Mouse (Mus musculus) E14TG2a.4 (cell line): ENCODE data around the gene Glod4.

Experiments
- H3K27me3 ChIP-seq: 2 replicates; pipeline ENCODE4 v1.6.1; 2014; ENCODE audit warnings: low read length, control low read depth; ENCODE audit not compliant: insufficient read depth
- H3K36me3 ChIP-seq: 2 replicates; pipeline ENCODE4 v1.6.1; 2014; ENCODE audit warnings: low read length, control low read depth; ENCODE audit not compliant: insufficient read depth
- H3K4me1 ChIP-seq: replicated peaks from 2 replicates; pipeline ENCODE4 v1.6.1; 2014; ENCODE audit warnings: low read depth, low read length, control low read depth
- H3K4me3 ChIP-seq: replicated peaks from 2 replicates; pipeline ENCODE4 v1.5.1; 2014; ENCODE audit warnings: mild to moderate bottlenecking, low read length
- H3K9me3 ChIP-seq: 2 replicates; pipeline ENCODE4 v1.6.1; 2014; ENCODE audit warnings: low read length, control low read depth
- CTCF ChIP-seq: conservative IDR thresholded peaks from 2 replicates; pipeline ENCODE4 v1.5.1; 2014; ENCODE audit warnings: low read length
- NANOG ChIP-seq: IDR thresholded peaks from 2 replicates; pipeline ENCODE4 v1.6.1; 2014; ENCODE audit warnings: borderline replicate concordance, low read length, mixed read lengths
- POU5F1 ChIP-seq: IDR thresholded peaks from 2 replicates; pipeline ENCODE4 v1.6.1; 2014; ENCODE audit warnings: low read length, borderline replicate concordance

Glod4 gene

DNA sequence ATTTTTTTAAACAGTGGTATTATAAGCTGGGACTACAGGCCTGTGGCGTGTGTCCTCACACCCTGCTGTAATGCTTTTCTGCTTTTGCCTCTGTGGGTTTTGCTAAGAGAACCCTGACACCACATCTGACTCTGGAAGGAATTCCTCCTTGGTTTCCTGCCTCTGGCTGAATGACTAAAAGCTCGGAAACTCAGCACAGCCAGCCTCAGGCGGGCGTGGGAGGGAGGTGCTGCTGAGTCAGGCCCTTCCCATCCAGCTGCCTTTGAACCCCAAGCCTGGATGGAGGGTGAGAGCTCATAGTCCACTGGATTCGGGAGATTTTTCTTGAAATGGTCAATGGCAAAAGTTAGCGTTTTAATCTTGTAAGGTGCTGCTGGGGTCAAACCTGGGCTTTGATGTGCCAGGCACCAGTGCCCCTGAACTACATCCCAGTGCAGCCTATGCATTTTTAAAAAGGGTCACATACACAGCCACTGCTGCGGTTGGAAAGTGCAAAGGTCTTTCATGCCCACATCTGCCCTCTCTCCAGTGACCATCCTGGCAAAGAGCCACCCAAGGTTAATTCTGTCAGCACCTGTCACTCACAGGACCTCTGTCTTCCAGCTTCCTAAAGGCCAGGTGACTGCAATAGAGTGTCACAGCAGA lies 42.0 kb upstream of the Glod4 start:
- Histone ChIP-seq H3K4me3 (peak overlapping the region; percentile 71; the same call in 1 of the 2 replicates), H3K27me3 (peaks cover 17% of the 10 kb centered on the region), H3K36me3 (peaks cover 6% of the 10 kb centered on the region; the same call in 1 of the 2 replicates), H3K9me3 (no peaks in the 10 kb centered on the region), H3K4me1 (peaks cover 72% of the 10 kb centered on the region)
- TF ChIP-seq CTCF = no peak
- TF ChIP-seq POU5F1 = no peak
- TF ChIP-seq NANOG = no peak

DNA sequence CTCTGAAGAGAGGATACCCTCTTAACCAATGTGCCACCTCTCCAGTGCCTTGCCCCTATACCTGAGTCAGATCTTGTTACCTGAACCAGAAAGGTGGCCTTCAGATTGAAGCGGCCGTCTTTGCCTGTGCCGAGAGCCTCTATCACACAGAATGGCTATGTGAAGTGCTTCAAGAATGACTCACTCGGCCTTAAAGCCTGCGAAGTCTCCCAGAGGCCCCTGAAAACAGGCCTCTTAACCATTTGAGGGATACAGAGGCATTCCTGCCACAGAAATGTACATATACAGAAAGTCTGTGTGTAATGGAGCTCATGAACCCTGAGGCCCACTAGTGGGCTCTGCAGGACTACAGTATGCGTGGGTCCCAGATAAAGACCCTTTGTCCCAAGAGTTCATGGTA lies 40.3 kb upstream of the Glod4 start:
- Histone ChIP-seq H3K9me3 (no peaks in the 10 kb centered on the region), H3K4me1 (peaks cover 63% of the 10 kb centered on the region), H3K36me3 (peaks cover 10% of the 10 kb centered on the region; the same call in 1 of the 2 replicates), H3K27me3 (peaks cover 3% of the 10 kb centered on the region), H3K4me3 (no peak overlapping the region)
- TF ChIP-seq CTCF = no peak
- TF ChIP-seq NANOG = no peak

DNA sequence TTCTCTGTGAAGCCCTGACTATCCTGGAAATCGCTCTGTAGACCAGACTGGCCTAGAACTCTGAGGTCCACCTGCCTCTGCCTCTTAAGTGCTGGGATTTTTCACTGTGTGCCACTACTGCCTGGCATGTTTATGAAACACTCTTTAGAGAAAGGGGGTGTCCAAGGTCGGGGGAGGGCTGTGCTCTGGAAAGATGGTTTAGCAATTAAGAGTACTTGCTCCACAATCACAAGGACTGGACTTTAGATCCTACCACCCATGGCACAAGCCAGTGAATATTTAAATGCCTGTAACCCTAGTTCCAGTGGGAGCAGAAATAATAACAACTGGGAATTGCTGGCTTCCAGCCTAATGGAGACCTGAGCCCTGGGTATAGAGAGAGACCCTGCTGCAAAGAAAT lies 36.4 kb upstream of the Glod4 start:
- peaks cover 28% of the 10 kb centered on the region for H3K4me1 ChIP-seq
- H3K36me3 ChIP-seq = peaks cover 30% of the 10 kb centered on the region
- H3K4me3 ChIP-seq = no peak overlapping the region
- H3K9me3 ChIP-seq = no peaks in the 10 kb centered on the region
- TF ChIP-seq CTCF (no peak), NANOG (no peak), POU5F1 (no peak)
- no peaks in the 10 kb centered on the region for H3K27me3 ChIP-seq

DNA sequence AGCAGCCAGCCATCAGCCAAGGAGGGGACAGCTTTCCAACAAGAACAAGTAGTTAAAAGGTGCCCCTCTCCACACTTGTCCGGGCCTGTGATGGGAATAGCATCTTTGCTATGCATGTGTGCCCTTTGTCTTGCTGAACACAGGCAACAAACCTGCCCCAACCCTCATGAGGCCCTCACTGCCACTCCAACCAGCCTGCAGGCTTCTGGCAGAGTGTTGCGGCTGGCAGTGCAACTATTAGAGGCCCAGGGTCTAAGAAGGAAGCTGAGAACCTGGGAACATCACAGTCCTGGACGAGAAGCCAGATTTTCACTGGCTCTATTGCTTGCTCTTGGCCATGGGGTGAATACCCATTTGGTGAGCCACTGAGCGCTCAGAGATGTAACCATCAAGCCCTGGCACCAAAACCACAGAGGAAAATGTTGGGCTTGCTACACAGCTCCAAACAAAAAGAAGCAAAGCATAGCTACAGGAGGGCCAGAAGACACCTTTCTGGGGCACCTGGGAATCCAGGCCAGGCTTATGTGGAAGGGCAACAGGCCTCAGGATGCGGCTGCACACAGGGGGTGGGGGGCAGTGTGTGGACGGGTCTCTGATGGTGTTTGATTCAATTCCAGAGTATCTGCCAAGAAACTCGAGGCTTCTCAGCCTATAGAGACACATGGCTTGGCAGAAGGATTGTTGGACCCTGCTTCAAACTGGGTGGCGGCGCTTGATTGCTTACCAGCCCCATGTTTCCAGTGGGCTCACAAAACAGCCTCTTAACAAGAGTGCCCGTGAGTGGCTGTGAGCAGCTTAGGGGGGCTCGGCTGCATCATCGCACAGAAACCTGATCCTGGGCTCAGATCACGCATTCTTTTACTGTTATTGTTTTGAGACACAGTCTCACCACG lies 35.7 kb upstream of the Glod4 start:
- Histone ChIP-seq H3K9me3 (no peaks in the 10 kb centered on the region), H3K36me3 (peaks cover 33% of the 10 kb centered on the region), H3K4me3 (no peak overlapping the region), H3K27me3 (no peaks in the 10 kb centered on the region), H3K4me1 (peaks cover 25% of the 10 kb centered on the region)
- TF ChIP-seq NANOG = no peak
- no peak for TF ChIP-seq CTCF
- TF ChIP-seq POU5F1 = no peak

DNA sequence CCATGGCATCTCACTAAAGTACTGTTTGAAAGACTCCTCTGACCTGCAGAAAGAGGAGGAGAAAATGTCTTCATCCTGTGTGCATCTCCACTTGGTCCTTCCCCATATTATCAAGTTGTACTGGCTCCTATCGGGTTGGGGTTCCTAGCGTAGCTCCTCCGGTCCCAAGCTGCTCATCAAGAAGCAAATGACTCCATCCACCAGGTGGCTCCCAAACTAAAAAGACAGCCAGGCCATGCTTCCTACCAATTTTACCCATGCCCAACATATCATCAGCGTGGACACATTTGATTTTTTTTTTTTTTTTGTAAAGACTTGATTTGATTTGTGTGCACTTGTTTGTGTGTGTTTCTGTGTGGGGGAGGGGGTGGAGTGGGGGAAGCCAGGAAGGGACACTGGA lies 28.9 kb upstream of the Glod4 start:
- Histone ChIP-seq H3K4me1 (peaks cover 26% of the 10 kb centered on the region), H3K27me3 (peaks cover 3% of the 10 kb centered on the region; the same call in 1 of the 2 replicates), H3K36me3 (peaks cover 53% of the 10 kb centered on the region), H3K9me3 (no peaks in the 10 kb centered on the region), H3K4me3 (no peak overlapping the region)
- TF ChIP-seq NANOG = no peak
- TF ChIP-seq CTCF = no peak; the same call in 1 of the 2 replicates
- no peak for TF ChIP-seq POU5F1

DNA sequence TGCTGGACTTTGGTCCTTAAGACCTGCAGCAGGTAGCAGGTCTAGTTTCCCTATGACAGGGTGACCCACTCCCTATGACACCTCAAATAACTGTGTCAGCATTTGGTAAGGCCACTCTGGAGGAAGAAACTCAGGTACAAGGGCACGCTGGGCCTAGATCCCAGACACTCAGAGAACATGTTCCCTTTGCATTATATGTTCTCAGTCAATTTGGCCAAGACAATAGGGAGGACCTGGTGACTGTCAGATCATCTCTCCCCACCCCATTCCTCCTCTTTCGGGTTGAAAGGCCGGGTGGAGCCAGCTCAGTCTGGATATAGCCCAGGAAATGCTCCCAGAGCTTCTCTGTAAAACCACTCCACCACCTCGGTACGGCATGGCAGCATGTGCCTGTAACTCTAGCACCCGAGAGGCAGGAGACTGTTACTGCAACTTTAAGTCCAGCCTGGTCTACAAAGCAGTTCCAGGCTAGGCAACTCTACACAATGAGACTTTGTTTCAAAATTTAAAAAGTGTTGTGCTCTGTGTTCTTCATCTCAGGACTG lies 25.1 kb upstream of the Glod4 start:
- H3K4me3 ChIP-seq = no peak overlapping the region
- H3K4me1 ChIP-seq = peaks cover 36% of the 10 kb centered on the region
- H3K27me3 ChIP-seq = peaks cover 29% of the 10 kb centered on the region
- peaks cover 50% of the 10 kb centered on the region for H3K36me3 ChIP-seq
- no peaks in the 10 kb centered on the region for H3K9me3 ChIP-seq
- no peak for TF ChIP-seq NANOG
- no peak for TF ChIP-seq POU5F1
- no peak for TF ChIP-seq CTCF

DNA sequence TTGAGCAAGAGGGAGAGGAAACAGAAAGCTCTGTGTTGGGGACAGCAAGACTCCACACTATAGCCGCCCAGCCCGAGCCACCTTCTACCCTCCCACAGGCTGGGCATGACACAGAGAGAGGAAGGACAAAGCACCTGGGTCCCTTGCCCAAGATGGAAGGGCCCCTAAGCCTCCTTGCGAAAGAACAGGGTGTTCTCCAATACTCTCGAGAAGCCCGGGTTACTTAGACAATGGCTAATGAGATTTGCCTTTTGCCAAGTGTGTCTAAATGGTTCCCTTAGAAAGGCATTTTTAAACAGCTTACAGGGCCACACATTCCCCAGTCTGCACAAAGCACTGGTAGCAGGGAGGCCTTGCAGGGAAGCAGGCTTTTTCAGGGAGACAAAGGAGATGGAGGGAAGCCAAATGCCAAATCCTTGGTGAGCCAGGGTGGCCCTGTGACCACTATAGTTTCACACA lies 24.5 kb upstream of the Glod4 start:
- TF ChIP-seq CTCF (no peak), POU5F1 (no peak), NANOG (no peak)
- peaks cover 45% of the 10 kb centered on the region for H3K36me3 ChIP-seq
- H3K9me3 ChIP-seq = no peaks in the 10 kb centered on the region
- peaks cover 35% of the 10 kb centered on the region for H3K27me3 ChIP-seq
- peaks cover 41% of the 10 kb centered on the region for H3K4me1 ChIP-seq
- no peak overlapping the region for H3K4me3 ChIP-seq

DNA sequence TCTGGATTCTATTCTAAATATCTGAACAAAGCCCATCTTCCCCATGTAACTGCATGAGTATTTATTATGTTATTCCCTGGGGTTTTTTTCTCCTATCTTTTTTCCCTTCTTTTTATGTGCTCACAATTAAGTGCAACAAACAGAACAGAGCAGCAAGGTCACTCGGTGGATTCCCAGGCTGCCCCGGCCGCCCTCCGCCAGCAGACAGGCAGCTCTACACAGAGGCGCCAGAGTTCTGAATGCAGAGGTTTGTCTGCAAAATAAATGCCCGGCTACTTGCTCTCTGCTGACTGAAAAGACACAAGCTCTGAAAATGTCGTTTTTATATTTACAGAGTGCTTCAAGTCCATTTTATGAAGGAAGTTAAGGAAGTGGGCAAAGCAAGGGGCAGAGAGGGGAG lies 24.0 kb upstream of the Glod4 start:
- Histone ChIP-seq H3K4me3 (no peak overlapping the region), H3K4me1 (peaks cover 46% of the 10 kb centered on the region), H3K9me3 (no peaks in the 10 kb centered on the region), H3K36me3 (peaks cover 40% of the 10 kb centered on the region), H3K27me3 (peaks cover 37% of the 10 kb centered on the region)
- TF ChIP-seq POU5F1 (no peak), NANOG (no peak), CTCF (no peak)
